Mouse (Mus musculus) midbrain, embryonic 10.5 days (tissue): Measurements from ENCODE around the gene Hk1. TPM values are rescaled to one million over a fixed set of nuclear protein-coding genes. Genes with fewer than 3 reads are reported as not detected.

ENCODE experiments used
- DNase-seq: peaks from one replicate; pipeline ENCODE4 v3.0.0-alpha.2; 2017; ENCODE audit warnings: low spot score
- H3K27ac ChIP-seq: fragments of 300-500 bp; sonication (generic); replicated peaks from 2 replicates; pipeline ENCODE4 v1.5.1; 2016; ENCODE audit warnings: mild to moderate bottlenecking
- H3K27me3 ChIP-seq: fragments of 300-500 bp; sonication (generic); 2 replicates; pipeline ENCODE4 v1.6.1; 2016; ENCODE audit warnings: low read depth, mild to moderate bottlenecking; ENCODE audit not compliant: poor library complexity, severe bottlenecking
- H3K36me3 ChIP-seq: fragments of 300-500 bp; sonication (generic); 2 replicates; pipeline ENCODE4 v1.6.1; 2016; ENCODE audit warnings: mild to moderate bottlenecking, moderate library complexity
- H3K4me1 ChIP-seq: fragments of 300-500 bp; sonication (generic); 2 replicates; pipeline ENCODE4 v1.6.1; 2016
- H3K4me3 ChIP-seq: fragments of 300-500 bp; sonication (generic); 2 replicates; pipeline ENCODE4 v1.5.1; 2016; ENCODE audit warnings: mild to moderate bottlenecking, moderate library complexity
- H3K9me3 ChIP-seq: fragments of 300-500 bp; sonication (generic); replicated peaks from 2 replicates; pipeline ENCODE4 v1.6.1; 2016; ENCODE audit warnings: mild to moderate bottlenecking
- WGBS: fragments of 180-500 bp; shearing (Covaris S2); methylation state at CpG from one replicate; pipeline ENCODE4 v1.1.7; 2016; 5-methylcytosine and 5-hydroxymethylcytosine counted together
- polyA plus RNA-seq: library from polyadenylated mRNA; unstranded; fragments of >200 nt; fragmentation: Nextera tagmentation; extraction: Ambion mirVana; gene quantifications from 2 replicates; pipeline ENCODE4 v1.2.1, GENCODE M21; 2016

The Hk1 gene
- polyA plus RNA-seq, 1 experiment from 2014 or later, result 27.0 TPM

DNA sequence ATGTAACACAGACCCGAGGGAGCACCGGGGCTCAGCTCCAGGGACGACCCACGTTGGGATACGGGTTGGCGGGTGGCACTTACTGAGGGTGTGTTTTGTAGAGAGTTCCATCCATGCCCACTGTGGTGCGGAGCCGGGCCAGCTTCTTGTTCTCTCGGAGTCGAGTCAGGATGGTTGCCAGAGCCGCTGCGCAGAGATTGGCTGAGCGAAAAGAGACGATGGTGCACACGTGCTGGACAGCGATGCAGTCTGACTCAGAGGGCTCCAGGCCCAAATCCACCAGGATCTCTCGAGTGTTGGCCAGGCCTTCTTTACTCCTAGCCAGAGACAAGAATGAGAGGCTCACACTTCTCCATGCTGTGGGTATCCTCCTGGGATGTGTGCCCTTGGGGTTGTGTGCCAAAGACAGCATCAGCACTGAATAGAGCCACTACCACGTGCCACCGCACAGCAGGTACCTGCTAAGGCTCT is 22.0 kb upstream of the Hk1 start:
- H3K36me3 ChIP-seq, result no peaks in the 10 kb centered on the region
- WGBS, result 86% methylated on average over 19 of the region's 19 CpGs
- DNase-seq, result no peak
- H3K4me3 ChIP-seq, result no peak overlapping the region
- H3K27ac ChIP-seq, result no peak overlapping the region
- no peaks in the 10 kb centered on the region for H3K9me3 ChIP-seq
- peaks cover 7% of the 10 kb centered on the region for H3K4me1 ChIP-seq
- 0 out of 2 replicates have a peak, but pooled peaks cover 11% of the 10 kb centered on the region for H3K27me3 ChIP-seq

DNA sequence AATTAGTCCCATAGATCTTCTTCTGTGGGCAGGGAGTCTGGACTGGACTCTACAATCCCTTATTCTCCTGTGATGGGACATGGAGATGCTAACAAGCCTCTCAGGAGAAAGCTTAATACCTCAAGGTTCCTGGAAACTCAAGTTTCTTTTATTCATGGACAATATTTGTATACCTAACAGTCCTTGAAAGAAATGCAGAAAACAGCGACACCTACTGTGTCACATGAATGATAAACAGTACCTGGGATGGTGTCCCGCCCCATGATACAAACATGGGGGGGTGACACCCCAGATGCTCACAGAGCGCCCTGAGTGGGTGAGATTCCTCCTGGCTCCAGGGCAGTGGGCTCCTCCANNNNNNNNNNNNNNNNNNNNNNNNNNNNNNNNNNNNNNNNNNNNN is 3.3 kb upstream of the Hk1 start:
- Histone ChIP-seq H3K9me3 (no peaks in the 10 kb centered on the region), H3K36me3 (no peaks in the 10 kb centered on the region), H3K27ac (no peak overlapping the region), H3K4me1 (no peaks in the 10 kb centered on the region), H3K27me3 (no peaks in the 10 kb centered on the region), H3K4me3 (no peak overlapping the region)
- no peak for DNase-seq
- 87% methylated on average over 3 of the region's 3 CpGs for WGBS

DNA sequence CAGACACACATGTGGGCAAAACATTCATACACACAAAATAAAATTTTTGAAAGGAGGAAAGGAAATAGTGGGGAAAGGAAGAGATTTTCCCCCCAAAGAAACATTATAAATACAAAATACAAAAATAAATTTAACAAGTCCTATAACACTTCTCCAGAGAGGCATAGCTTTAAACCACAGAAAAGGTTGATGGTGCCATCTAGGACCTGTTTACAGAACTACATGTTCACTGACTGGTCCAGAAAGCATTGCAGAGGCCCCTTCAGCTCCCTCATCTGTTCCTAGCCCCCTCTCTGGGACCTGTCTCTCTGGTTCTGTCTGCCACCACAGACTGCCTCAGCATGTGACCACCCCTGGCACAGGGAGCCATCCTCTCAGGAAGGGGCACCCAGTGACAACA is 1.2 kb upstream of the Hk1 start:
- Histone ChIP-seq H3K9me3 (no peaks in the 10 kb centered on the region), H3K27me3 (no peaks in the 10 kb centered on the region), H3K4me3 (no peak overlapping the region), H3K27ac (no peak overlapping the region), H3K36me3 (no peaks in the 10 kb centered on the region), H3K4me1 (no peaks in the 10 kb centered on the region)
- no peak for DNase-seq

GRCm38 (mm10) chr10:62358827-62359226 is 20.9 kb downstream of the Hk1 start:
- 90% methylated on average over 7 of the region's 7 CpGs for WGBS
- Histone ChIP-seq H3K4me1 (no peaks in the 10 kb centered on the region), H3K9me3 (no peaks in the 10 kb centered on the region), H3K27ac (no peak overlapping the region), H3K4me3 (no peak overlapping the region), H3K36me3 (no peaks in the 10 kb centered on the region), H3K27me3 (no peaks in the 10 kb centered on the region)
- no peak for DNase-seq

GRCm38 (mm10) chr10:62356105-62356730 is 23.5 kb downstream of the Hk1 start:
- Histone ChIP-seq H3K4me3 (no peak overlapping the region), H3K27ac (no peak overlapping the region), H3K9me3 (no peaks in the 10 kb centered on the region), H3K4me1 (no peaks in the 10 kb centered on the region), H3K27me3 (no peaks in the 10 kb centered on the region), H3K36me3 (no peaks in the 10 kb centered on the region)
- WGBS, result 86% methylated on average over 17 of the region's 17 CpGs
- no peak for DNase-seq

DNA sequence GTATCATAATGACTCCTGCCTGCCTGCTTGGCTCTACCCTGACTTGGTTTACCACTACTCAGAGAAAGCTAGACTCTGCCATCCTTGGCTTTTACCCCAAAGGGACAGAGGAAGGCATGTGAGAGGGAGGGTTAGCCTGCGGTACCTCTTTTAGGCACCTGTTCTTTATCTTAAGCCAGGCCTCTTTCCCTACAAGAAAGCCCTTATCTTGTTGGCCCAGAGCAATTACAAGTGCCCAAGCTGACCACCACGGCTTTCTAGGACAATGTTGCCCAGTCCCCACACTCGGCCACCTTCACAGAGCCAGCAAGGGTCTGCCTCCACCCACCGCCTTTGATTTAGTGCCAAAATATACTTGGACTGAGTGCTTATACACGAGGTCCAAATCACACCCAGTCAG is 34.6 kb downstream of the Hk1 start:
- H3K27ac ChIP-seq, result no peak overlapping the region
- H3K4me1 ChIP-seq, result peaks cover 11% of the 10 kb centered on the region
- H3K4me3 ChIP-seq, result no peak overlapping the region
- DNase-seq, result no peak
- peaks cover 5% of the 10 kb centered on the region; the same call in 1 of the 2 replicates for H3K9me3 ChIP-seq
- no peaks in the 10 kb centered on the region for H3K27me3 ChIP-seq
- no peaks in the 10 kb centered on the region for H3K36me3 ChIP-seq
- WGBS, result 88% methylated on average over 5 of the region's 5 CpGs

GRCm38 (mm10) chr10:62344004-62344752 is 35.5 kb downstream of the Hk1 start:
- peaks cover 5% of the 10 kb centered on the region; the same call in 1 of the 2 replicates for H3K9me3 ChIP-seq
- H3K4me3 ChIP-seq, result no peak overlapping the region
- no peaks in the 10 kb centered on the region for H3K36me3 ChIP-seq
- H3K27ac ChIP-seq, result no peak overlapping the region
- peaks cover 4% of the 10 kb centered on the region; the same call in 1 of the 2 replicates for H3K27me3 ChIP-seq
- DNase-seq, result no peak
- peaks cover 18% of the 10 kb centered on the region for H3K4me1 ChIP-seq
- 87% methylated on average over 9 of the region's 9 CpGs for WGBS

DNA sequence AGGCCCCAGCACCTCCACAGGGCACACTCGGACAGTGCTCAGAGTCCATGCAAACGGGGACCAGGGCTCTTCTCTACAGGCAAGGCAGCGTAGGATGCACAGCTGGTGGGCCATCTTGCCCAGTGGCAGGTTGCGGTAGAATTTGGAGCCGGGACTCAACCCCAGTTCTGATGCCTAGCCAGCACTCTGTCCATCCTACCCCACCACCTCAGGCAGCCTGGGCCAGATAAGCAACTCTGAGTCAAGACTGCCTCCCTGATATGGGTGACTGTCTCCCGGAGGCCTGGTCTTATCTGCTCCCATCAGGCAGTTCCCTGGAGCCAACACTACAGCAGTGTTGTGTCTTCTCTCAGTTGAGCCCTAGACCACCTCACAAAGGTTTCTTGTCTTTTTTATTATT is 37.2 kb downstream of the Hk1 start:
- Histone ChIP-seq H3K4me3 (peak overlapping the region; percentile 16), H3K27me3 (peaks cover 11% of the 10 kb centered on the region), H3K36me3 (no peaks in the 10 kb centered on the region), H3K27ac (0 out of 2 replicates have a peak overlapping the region, but pooled peaks have one; percentile 19), H3K9me3 (no peaks in the 10 kb centered on the region), H3K4me1 (peaks cover 32% of the 10 kb centered on the region)
- WGBS, result 91% methylated on average over 6 of the region's 6 CpGs
- no peak for DNase-seq

DNA sequence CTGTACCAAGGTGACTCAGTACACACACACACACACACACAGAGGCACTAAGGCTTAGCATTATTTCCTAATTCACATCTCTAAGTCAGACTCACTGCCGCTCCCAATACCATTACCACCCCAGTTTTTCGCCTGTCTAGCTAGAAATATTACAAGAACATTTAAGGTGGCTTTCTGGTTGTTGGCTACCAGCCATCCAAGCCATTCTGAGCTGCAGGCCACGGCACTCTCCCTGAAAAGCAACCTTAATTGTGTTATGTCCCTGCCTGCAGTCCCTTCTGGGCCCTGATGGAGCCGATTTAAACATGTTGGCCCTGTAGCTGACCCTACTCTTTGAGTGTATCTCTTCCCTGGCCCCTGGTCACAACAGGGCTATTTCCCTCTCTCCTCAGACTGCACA is 37.8 kb downstream of the Hk1 start:
- Histone ChIP-seq H3K27me3 (peaks cover 11% of the 10 kb centered on the region), H3K9me3 (no peaks in the 10 kb centered on the region), H3K4me3 (peak overlapping the region; percentile 71; the same call in 1 of the 2 replicates), H3K4me1 (peaks cover 37% of the 10 kb centered on the region), H3K36me3 (no peaks in the 10 kb centered on the region), H3K27ac (0 out of 2 replicates have a peak overlapping the region, but pooled peaks have one; percentile 19)
- WGBS, result 87% methylated on average over 4 of the region's 4 CpGs
- DNase-seq, result no peak

- H3K27ac ChIP-seq, result peak overlapping the region; percentile 92
- WGBS, result 32% methylated on average over 3 of the region's 3 CpGs
- no peaks in the 10 kb centered on the region for H3K36me3 ChIP-seq
- H3K9me3 ChIP-seq, result no peaks in the 10 kb centered on the region
- H3K4me3 ChIP-seq, result peak overlapping the region; percentile 71
- H3K4me1 ChIP-seq, result peaks cover 47% of the 10 kb centered on the region
- H3K27me3 ChIP-seq, result peaks cover 11% of the 10 kb centered on the region
- no peak for DNase-seq
These were observed 38.7 kb downstream of the Hk1 start for GRCm38 (mm10) chr10:62340991-62341390.

GRCm38 (mm10) chr10:62340095-62340731 is 39.5 kb downstream of the Hk1 start:
- H3K4me3 ChIP-seq, result peak overlapping the region; percentile 71
- peaks cover 51% of the 10 kb centered on the region for H3K4me1 ChIP-seq
- under 1% methylated on average over 38 of the region's 38 CpGs for WGBS
- no peaks in the 10 kb centered on the region for H3K36me3 ChIP-seq
- H3K27me3 ChIP-seq, result peaks cover 11% of the 10 kb centered on the region
- DNase-seq, result peak; percentile 98
- H3K27ac ChIP-seq, result peak overlapping the region; percentile 92
- H3K9me3 ChIP-seq, result no peaks in the 10 kb centered on the region

DNA sequence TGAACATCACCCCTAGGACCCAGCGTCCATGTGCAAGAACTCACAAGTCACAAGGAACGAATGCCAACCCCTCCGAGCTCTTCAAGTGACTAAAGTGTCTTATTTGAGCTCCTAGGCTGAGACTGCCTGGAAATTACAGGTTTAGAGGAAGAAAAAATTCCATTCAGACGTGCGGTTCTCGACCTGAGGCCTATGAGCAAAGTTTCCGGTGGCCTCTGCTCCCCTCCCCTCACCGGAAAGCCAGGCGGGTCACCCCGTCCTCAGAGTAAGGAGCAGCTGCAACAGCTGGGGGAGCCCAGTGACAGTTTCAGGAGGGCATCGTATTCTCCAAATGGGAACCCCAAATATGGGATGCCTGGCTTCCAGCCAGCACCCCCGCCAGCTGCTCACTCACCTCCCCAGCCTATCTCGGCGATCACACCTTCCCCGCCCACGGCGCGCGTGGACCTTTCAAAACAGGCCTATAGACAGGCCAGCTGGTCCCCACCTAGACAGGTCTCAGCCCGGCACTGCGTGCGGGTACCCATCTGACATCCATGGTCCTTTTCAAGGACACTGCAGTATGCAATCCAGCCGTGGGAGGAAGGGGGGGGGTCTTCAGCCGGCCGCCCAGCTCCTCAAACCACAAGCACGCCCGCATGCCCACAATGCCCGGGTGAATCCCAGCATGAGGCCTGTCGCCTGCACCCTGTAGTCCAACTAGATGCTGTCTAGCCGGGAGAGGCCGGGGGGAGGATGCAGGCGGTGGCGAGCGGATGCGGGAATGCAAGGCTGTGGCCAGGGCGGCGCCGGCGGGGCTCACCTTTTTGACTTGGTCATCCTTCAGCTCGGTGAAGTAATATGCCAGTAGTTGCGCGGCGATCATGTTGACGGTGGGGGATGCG is 40.3 kb downstream of the Hk1 start:
- Histone ChIP-seq H3K36me3 (no peaks in the 10 kb centered on the region), H3K27ac (peak overlapping the region; percentile 92), H3K9me3 (no peaks in the 10 kb centered on the region), H3K4me1 (peaks cover 59% of the 10 kb centered on the region), H3K4me3 (peak overlapping the region; percentile 71), H3K27me3 (peaks cover 11% of the 10 kb centered on the region)
- DNase-seq, result no peak
- WGBS, result 5% methylated on average over 45 of the region's 45 CpGs
